Mouse (Mus musculus): Measurements from ENCODE around the gene Gm10837.

DNA sequence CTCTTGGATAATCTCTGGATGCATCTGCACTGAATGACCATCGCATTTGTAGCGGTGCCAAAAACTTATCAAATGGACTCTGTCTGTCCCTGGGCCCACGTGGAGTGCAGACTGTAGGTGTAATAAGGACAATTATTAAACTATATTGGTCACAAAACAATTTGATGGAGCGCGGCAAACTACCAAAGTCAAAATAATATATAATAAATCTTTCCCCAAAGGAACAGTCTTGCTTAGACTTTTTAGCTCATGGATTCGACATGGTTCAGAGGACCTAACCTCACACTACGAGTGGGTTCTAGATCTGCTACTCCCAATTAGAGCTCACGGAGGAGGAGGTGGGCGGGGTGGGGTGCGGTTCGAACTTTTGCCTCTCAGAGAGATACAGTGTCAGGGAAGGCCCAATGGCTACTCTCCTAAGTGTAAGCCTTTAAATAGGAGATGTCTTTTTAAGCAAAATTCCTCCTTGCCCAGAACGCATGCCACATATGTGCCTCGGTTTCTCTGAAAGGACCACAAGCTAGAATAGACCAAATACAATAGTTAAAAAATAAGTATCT lies 24.4 kb upstream of the Gm10837 start:
- no peak for TF ChIP-seq CTCF (IDR thresholded peaks at IDR 0.05; ENCODE audit: control insufficient read depth, insufficient read depth, insufficient replicate concordance, low read depth, low read length)
- TF ChIP-seq POLR2A (IDR thresholded peaks at IDR 0.05; ENCODE audit: control insufficient read depth, low read depth, low read length) = no peak

Data from testis, adult 2 months (tissue).